Mouse (Mus musculus) ES-E14 (cell line): ENCODE measurements at regions not wholly inside any gene's neighbourhood (a gene's known extent, or its start where the extent isn't known, plus 50 kb on each side); places are given as distances from the start of the nearest gene placed in this dataset.

Experiments used
- HCFC1 ChIP-seq: IDR thresholded peaks from 2 replicates; pipeline ENCODE4 v1.6.1; 2012; ENCODE audit warnings: low read length, inconsistent platforms, borderline replicate concordance; ENCODE audit not compliant: insufficient read depth
- MAFK ChIP-seq: IDR thresholded peaks from 2 replicates; pipeline ENCODE4 v1.6.1; 2014; ENCODE audit warnings: mild to moderate bottlenecking, low read depth, low read length, inconsistent platforms; ENCODE audit not compliant: insufficient read depth
- ZC3H11A ChIP-seq: IDR thresholded peaks from 2 replicates; pipeline ENCODE4 v1.6.1; 2012; ENCODE audit warnings: low read depth, mild to moderate bottlenecking, inconsistent platforms, low read length, borderline replicate concordance
- ZNF384 ChIP-seq: IDR thresholded peaks from 2 replicates; pipeline ENCODE4 v1.6.1; 2012; ENCODE audit warnings: low read depth, low read length, inconsistent platforms

GRCm38 (mm10) chr13:52153576-52153975 is 307.1 kb downstream of the Gadd45g start:
- TF ChIP-seq ZNF384: no peak
- no peak for TF ChIP-seq MAFK
- no peak for TF ChIP-seq HCFC1
- no peak for TF ChIP-seq ZC3H11A
